Mouse (Mus musculus): ENCODE measurements around the gene Ifih1.

DNA sequence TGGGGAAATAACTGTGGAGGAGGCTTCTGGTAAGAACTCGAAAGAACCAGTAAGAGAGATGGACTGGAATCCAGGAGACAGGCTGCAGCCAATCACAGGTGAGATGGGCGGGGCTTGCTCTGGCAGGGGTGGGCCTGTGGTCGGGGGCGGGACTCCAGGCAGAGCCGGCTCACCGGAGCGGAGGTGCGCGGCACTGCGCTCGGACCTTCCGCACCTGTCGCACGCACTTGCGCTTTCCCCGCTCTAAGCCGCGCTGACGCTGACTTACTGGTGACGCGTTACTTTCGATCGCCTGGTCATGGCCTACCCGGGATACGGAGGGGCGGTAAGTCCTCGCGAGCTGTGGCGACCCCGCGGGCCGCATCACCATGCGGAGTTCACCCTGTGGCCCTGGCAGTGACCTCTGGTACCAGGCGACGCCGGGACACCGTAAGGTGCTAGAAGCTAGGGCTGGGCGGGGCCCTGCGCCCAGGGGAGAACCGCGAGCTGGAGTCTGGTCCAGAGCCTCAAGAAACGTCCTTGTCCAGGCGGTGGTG, 18.1 kb upstream of the Ifih1 start, which contains the start of gene Gca:
- TF ChIP-seq CTCF (IDR thresholded peaks at IDR 0.05; ENCODE audit: extremely low read depth, insufficient read depth, insufficient read length, insufficient replicate concordance) (no peak), POLR2A (IDR thresholded peaks at IDR 0.05; ENCODE audit: low read depth, low read length) (peak; percentile 21; the same call in 1 of the 2 replicates)
